Mouse (Mus musculus) G1E (cell line): Measurements from ENCODE around the gene Hoxa1. TPM values are rescaled to one million over a fixed set of nuclear protein-coding genes. Genes with fewer than 3 reads are reported as not detected.

Experiments
- ATAC-seq: 2 replicates; pipeline ENCODE4 v1.8.0; 2016; ENCODE audit warnings: mild to moderate bottlenecking; ENCODE audit not compliant: insufficient number of reproducible peaks, poor library complexity, low FRiP score, severe bottlenecking; ENCODE audit errors: extremely low read depth
- DNase-seq: peaks from one replicate; pipeline ENCODE4 v3.0.0; 2012; ENCODE audit warnings: low spot score
- H3K27me3 ChIP-seq: 2 replicates; pipeline ENCODE4 v1.6.1; 2012; ENCODE audit warnings: mild to moderate bottlenecking, low read length, inconsistent platforms; ENCODE audit not compliant: insufficient read depth
- H3K36me3 ChIP-seq: replicated peaks from 2 replicates; pipeline ENCODE3; 2012; ENCODE audit warnings: mild to moderate bottlenecking, inconsistent platforms
- H3K4me1 ChIP-seq: 2 replicates; pipeline ENCODE4 v1.6.1; 2012; ENCODE audit warnings: low read depth, low read length, inconsistent platforms, mixed read lengths; ENCODE audit not compliant: insufficient read depth
- H3K4me3 ChIP-seq: 2 replicates; pipeline ENCODE4 v1.5.1; 2012; ENCODE audit warnings: low read depth, mild to moderate bottlenecking, inconsistent platforms, low read length, moderate library complexity, mixed read lengths
- H3K9me3 ChIP-seq: replicated peaks from 2 replicates; pipeline ENCODE4 v1.6.1; 2012; ENCODE audit warnings: inconsistent platforms
- CTCF ChIP-seq: IDR thresholded peaks from 2 replicates; pipeline ENCODE4 v1.5.1; 2012; ENCODE audit warnings: low read depth, low read length, inconsistent platforms, mixed read lengths
- GATA1 ChIP-seq: IDR thresholded peaks from 2 replicates; pipeline ENCODE4 v1.6.1; 2012; ENCODE audit warnings: borderline replicate concordance, low read length, inconsistent platforms, mixed read lengths
- GATA2 ChIP-seq: IDR thresholded peaks from 2 replicates; pipeline ENCODE4 v1.6.1; 2012; ENCODE audit warnings: low read depth, low read length, inconsistent platforms, borderline replicate concordance
- POLR2AphosphoS5 ChIP-seq: IDR thresholded peaks from 2 replicates; pipeline ENCODE4 v1.6.1; 2012; ENCODE audit warnings: low read depth, low read length, inconsistent platforms; ENCODE audit not compliant: insufficient replicate concordance
- TAL1 ChIP-seq: conservative IDR thresholded peaks from 2 replicates; pipeline ENCODE4 v1.6.1; 2012; ENCODE audit warnings: low read depth, low read length, inconsistent platforms, mixed read lengths
- polyA plus RNA-seq: library from polyadenylated mRNA; stranded (reverse); fragments of >175 nt; gene quantifications from 2 replicates; pipeline ENCODE4 v1.2.3, GENCODE M21; 2012
- total RNA-seq, 2 experiments: library from RNA; stranded (forward) in 1 of 2; stranded (reverse) in 1 of 2; fragments of 200-1000 nt in 1 of 2; fragments of >200 nt in 1 of 2; fragmentation: Nextera tagmentation in 1 of 2; gene quantifications; 2 replicates each; pipeline ENCODE4 v1.2.3; 2014 to 2017

The Hoxa1 gene
- total RNA-seq (2014; fragmentation: Nextera tagmentation): not detected in 2 replicates
- total RNA-seq (2017): 0.22 TPM in 1 of 2 replicates, not detected in the other
- not detected in 2 replicates for polyA plus RNA-seq

DNA sequence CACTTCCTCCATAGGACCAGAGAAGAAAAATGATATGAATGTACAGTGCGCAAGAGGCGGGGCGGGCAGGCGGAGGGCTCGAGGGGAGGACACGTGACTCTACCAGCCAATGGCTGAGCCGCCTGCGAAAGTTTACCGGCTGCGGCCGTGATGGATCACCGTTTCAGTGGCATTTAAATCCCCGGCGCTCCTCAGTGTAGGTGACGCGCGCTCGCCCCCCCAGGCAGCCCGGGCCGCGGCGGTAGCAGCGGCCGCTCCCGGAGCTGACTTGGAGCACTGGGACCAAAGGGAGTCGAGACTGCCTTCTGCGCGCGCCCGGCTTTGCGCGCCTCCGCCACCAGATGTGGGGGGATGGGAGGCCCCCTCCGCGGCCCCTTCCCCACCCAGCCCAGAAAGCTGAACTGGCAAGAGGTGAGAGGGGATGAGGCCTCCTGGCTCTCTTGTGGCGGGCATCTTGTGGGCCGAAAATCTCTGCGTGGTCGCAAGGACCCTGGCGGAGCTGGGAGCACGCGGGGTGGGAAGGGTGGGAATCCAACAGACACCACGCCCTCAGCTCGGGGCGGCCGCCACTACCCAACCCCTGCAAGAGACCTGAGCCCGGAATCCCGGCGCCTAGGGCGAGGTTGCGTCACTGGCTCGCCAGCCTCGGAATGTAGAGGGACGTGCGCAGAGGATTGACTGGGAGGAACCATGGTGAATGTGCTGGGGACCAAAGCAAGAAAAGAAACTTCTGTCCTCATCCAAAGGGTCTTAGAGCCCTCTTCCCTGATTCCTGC is at the start of gene Hoxa1:
TSS of gene Hoxa1 (minus strand) at position 42 of the 776 bp plus-strand sequence.
- no peak for TF ChIP-seq CTCF
- no peak for TF ChIP-seq GATA2
- no peak for TF ChIP-seq POLR2AphosphoS5
- TF ChIP-seq TAL1: no peak
- TF ChIP-seq GATA1: no peak
- peaks cover 23% of the 10 kb centered on the region for H3K27me3 ChIP-seq
- ATAC-seq (no peak), DNase-seq (no peak)
- H3K4me1 ChIP-seq: no peaks in the 10 kb centered on the region
- H3K9me3 ChIP-seq: no peaks in the 10 kb centered on the region
- no peaks in the 10 kb centered on the region for H3K36me3 ChIP-seq
- no peak within 1 kb of the TSS for H3K4me3 ChIP-seq

GRCm38 (mm10) chr6:52207684-52207976 is 49.5 kb upstream of the Hoxa1 start:
- peaks cover 13% of the 10 kb centered on the region for H3K9me3 ChIP-seq
- no peak for DNase-seq
- H3K27me3 ChIP-seq: peaks cover 32% of the 10 kb centered on the region; the same call in 1 of the 2 replicates

DNA sequence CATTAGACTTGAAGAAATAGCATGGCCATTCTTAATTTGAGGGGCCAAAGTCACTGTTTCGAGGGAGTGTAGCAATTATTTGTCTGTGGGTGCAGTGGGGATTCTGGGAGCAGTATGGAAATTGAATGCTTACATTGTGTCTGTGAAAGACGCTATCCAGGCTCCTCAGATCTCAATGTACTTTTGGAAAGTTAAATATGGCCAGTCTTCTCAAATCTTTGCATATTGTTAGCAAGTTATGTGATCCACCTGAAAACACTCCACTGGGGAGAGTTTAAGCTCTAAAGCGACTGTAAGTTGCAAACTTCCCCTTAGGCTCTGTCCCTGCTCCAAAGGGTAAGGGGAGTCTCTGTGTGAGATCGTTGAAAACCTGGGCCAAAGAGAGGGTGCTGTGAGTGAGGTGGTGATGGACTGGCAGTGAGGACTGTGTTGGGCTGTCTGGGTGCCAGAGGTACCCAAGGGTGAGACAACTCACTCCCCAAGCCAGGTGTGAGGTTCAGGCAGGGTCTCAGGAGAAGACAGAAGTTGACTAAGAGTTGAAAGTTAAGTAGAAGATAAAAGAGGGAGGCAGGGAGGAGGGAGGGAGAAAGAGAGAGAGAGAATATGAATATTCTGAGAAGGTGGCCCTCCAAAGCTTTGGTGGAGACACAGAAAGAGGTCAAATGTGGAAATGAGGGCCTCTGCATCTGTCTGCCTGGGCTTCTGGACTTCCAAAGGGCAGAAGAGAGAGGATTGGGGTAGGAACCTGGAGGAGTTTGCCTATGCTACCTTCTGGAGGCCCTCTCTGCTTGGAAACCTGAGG is 49.0 kb upstream of the Hoxa1 start:
- ATAC-seq (no peak), DNase-seq (no peak)
- Histone ChIP-seq H3K4me1 (no peaks in the 10 kb centered on the region), H3K27me3 (peaks cover 26% of the 10 kb centered on the region; the same call in 1 of the 2 replicates), H3K9me3 (peaks cover 13% of the 10 kb centered on the region), H3K4me3 (no peak overlapping the region), H3K36me3 (no peaks in the 10 kb centered on the region)
- TF ChIP-seq TAL1 (no peak), GATA2 (no peak), CTCF (no peak), POLR2AphosphoS5 (no peak), GATA1 (no peak)

More at GRCm38 (mm10) chr6:52207684-52207976, 49.5 kb upstream of the Hoxa1 start:
- Histone ChIP-seq H3K4me3 (no peak overlapping the region), H3K4me1 (no peaks in the 10 kb centered on the region), H3K36me3 (no peaks in the 10 kb centered on the region)
- TF ChIP-seq POLR2AphosphoS5: no peak
- TF ChIP-seq TAL1: no peak
- TF ChIP-seq GATA2: no peak
- TF ChIP-seq CTCF: no peak
- TF ChIP-seq GATA1: no peak
- no peak for ATAC-seq

GRCm38 (mm10) chr6:52205638-52206621 is 47.8 kb upstream of the Hoxa1 start:
- TF ChIP-seq GATA2: no peak
- no peak for TF ChIP-seq TAL1
- no peak for TF ChIP-seq GATA1
- no peak for TF ChIP-seq CTCF
- no peak for TF ChIP-seq POLR2AphosphoS5
- no peaks in the 10 kb centered on the region for H3K4me1 ChIP-seq
- peaks cover 15% of the 10 kb centered on the region; the same call in 1 of the 2 replicates for H3K27me3 ChIP-seq
- H3K36me3 ChIP-seq: no peaks in the 10 kb centered on the region
- ATAC-seq (no peak), DNase-seq (no peak)
- peaks cover 13% of the 10 kb centered on the region for H3K9me3 ChIP-seq
- no peak overlapping the region for H3K4me3 ChIP-seq

DNA sequence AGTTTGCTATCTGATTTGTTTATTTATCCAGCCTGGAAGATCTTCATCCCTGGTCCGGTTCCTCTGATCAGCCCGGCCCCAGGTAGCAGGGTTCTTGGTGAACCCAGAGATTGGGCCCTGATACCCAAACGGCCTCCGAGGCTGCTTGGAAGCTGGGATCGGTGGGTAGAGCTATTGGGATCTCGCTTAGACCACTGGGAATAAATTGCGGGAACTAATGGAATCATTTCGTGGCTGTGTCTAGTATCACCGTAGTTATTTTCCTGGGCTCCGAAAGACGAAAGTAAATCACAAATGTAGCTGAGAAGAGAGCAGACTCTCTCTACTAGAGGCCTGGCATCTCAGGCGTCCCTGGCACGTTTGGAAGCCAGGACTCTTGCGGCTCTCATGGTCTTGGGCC is 47.1 kb upstream of the Hoxa1 start:
- ATAC-seq (no peak), DNase-seq (no peak)
- TF ChIP-seq TAL1 (no peak), POLR2AphosphoS5 (no peak), GATA2 (no peak), CTCF (no peak), GATA1 (no peak)
- Histone ChIP-seq H3K9me3 (peaks cover 13% of the 10 kb centered on the region), H3K27me3 (peaks cover 14% of the 10 kb centered on the region; the same call in 1 of the 2 replicates), H3K4me3 (no peak overlapping the region), H3K4me1 (no peaks in the 10 kb centered on the region), H3K36me3 (no peaks in the 10 kb centered on the region)
